Mouse (Mus musculus) WW6 (cell line): ENCODE data around the gene Zic4.

Source experiments
- DNase-seq: peaks from one replicate; pipeline ENCODE4 v3.0.0-alpha.2; 2013; ENCODE audit warnings: low read depth, low spot score

Gene Zic4

DNA sequence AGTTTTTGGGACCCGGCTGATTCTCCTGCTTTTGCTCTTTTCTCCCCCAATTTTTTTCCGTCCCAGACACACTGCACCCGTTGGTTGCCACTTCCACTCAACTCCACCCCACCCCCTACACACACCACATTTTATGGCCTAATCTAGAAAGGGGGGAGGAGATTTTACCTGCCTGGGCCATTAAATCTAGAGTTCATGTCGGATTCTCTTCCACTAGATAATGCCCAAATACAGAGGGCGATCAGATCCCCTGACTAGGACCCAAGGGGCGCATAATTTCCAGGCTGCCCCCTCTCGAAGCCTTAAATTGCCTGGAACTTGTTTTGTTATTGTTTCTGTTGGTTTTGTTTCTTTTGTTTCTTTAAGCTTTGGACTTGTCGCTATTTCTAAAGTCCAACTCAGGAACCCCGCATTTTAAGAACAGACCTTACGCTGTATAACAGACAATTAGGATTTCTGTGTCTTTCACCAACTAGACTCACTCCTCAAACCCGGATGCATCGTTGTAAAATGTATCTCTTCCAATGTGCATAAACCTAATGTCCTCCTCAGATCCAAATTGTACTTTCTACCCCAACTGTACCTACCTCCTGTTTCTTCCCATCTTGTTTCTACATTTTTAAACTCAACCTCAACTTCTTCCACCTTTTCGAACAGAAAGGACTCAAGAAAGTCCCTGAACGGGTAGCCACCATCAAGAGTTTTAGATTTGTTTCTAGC, 958 bp downstream of the Zic4 start:
- DNase-seq: no peak

DNA sequence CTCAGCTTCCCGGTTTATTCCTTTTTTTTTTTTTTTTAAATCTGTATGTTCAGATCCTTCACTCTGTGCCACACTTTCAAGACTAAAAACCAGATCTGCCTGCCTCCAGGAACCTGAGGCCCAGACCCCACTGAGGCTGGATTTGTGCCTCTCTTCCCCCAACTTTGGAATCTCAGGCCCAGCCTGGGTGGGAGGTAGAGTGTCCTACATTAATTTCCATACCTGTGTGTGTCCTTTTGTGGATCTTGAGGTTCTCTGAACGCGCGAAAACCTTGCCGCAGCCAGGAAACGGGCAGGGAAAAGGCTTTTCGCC, 1.6 kb downstream of the Zic4 start:
- DNase-seq: no peak

DNA sequence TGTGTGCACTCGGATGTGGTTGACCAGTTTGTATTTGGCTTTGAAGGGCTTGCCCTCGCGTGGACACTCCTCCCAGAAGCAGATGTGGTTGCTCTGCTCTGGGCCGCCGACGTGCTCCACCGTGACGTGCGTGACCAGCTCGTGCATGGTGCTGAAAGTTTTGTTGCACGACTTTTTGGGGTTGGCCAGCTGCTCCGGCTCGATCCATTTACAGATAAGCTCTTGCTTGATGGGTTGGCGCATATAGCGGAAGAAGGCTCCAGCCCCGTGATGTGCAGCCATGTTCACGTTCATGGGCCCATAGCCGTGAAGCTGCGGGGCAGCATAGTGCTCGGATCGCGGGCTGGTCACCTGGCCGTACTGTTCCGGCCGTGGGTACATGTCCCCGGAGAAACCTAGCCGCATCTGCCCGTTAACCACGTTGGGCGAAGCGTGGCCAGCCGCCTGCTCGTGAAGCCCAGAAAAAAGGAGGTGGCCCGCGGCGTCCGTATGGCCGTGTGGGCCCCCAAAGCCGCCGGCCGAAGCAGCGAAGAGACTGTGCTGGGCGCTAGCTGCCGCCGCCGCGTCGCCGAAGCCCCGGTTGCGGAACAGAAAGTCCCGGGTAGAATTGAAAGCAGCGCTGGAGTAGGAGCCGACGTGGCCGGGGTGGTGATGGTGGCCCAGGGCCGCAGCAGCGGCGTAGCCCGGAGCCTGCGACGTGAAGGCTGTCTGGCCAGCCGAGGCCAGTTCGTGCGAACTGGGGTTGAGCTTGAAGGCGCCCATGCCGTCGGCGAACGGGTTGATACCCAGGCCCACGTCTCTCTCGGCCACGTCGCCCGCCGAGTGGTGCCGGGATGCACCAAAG, 2.1 kb downstream of the Zic4 start:
- DNase-seq: no peak

DNA sequence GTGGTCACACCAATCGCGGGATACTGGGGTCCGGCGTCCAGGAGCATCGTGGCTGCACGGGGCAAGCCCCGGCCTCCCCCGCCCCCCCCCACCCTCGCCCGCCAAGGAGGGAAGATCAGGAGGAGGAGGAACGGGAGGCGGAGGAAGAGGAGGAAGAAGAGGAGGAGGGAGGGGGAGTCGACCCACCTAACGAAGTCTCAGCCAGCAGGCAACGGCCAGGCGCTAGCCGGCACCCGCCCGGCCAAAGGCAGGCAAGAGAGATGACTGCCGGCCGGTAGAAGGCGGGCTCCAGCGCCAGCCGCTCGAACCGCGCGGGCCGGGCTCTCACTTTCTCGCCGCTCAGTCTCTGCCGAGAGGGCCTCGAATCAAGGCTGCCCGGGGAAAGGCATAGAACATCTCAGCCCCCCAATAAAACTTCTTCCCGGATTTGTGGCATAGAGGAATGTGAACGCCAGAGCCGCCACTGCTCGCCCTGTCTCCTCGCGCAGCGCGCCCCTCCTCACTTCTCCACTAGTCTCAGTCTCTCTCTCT, 2.8 kb downstream of the Zic4 start:
- DNase-seq: no peak

DNA sequence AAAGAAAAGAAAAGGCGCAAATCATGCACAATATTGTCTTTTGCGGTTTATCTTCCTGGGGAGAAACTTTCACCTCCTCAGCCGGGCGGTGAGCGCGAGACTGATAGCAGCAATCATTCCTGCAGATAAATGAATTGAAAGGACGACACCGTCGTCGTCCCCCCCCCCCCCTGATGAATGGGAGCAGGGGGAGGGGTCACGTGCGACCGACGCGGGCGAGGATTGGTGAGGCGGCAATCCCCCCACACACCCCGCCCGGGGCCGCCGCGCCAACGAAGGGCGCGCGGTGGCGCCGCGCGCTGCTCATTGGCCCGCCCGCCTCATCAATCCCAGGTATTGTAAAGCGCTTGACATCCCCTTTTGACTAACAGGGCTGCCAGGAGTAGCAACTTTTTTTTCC, 3.5 kb downstream of the Zic4 start, which contains the start of gene Zic1:
Gene Zic1 (minus strand): TSS at position 147 of the 400 bp plus-strand sequence.
- DNase-seq: no peak

DNA sequence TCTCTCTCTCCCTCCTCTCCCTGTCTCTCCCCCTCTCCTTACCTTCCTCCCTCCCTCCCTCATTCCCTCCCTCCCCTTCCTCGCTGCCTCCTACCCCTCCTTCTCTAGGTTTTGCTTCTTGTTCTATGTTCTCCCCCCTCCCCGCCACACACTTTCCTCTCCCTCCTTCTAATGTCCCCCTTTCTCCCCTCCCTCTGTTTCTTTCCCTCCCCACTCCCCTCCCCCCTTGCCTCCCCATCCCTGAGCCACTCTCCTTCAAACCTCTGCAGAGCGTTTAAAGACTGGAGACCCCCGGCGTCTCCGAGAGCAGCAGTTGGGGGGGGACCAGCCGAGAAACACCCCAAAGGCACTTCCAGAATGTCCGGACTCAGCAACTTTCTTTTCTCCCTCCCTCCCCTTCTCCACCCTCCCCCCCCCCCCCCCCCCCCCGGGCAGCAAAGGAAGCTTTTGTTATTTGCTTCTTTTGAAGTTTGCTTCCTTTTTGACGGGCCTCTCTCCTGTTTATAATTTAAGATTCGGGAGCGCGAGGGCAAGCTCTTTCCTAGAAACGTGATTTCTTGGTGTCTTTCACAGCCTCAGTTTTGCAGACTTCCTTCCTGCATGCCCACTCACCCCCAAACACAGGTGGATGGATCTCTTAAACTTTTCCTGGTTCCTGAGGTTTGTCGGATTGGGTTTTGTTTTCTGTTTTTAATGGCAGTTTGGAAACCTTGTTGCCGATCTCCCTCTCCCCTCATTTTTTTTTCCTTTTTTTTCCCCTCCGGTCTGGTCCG, 4.2 kb downstream of the Zic4 start:
- DNase-seq: no peak

DNA sequence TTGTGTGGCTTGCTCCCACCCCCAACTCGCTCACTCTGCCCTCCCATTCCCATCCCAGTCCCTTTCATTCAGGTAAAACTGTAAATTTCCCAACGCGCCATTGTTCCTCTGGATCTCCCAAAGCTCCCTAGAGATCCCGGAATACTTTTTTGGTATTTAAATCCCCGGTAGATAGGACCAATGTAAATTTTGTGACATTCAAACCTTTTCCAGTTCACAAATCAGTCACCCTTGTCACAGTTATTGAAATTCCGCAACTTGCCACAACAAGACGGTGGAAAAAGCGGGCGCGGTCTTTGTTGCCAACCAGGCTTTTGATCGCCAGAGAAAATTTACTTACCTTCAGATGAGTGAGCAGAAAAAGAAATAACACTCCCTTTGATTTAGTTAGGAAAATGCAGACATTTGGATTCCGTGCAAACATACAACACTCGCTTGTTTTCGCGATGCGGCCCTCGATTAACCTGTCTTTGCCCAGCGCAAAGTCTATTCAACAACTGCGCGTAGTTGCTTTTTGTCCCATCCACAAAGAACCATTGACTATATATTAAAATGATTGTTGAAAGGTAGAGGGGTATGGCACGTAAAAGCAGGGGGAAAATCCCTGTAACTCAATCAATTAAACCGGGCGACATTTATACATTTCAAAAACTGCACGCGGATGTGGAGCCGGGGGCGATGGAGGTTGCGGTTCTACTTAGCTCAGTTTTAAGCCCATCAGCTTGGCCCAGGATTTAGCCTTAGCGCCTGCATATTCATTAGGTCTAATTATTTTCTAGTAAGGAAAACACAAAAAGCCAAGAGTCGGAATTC, 5.0 kb downstream of the Zic4 start:
- no peak for DNase-seq

DNA sequence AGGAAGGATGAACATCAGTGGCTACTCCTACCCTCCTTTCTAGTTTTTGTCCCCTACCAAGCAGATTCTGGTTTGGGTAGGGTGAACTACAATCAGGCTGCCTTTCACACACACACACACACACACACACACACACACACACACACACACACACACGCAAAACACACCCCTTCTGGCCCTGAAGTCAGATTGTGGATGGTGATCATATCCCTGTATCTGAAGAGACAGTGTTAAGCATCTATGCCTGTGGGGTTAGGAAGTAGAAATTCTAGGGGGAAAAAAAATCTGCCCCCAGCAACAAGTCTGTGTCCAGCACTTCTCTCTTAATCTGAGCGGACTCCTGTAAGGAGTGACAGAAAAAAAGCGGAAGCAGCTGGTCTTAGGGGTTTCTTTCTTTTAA, 5.9 kb downstream of the Zic4 start:
- DNase-seq: no peak

DNA sequence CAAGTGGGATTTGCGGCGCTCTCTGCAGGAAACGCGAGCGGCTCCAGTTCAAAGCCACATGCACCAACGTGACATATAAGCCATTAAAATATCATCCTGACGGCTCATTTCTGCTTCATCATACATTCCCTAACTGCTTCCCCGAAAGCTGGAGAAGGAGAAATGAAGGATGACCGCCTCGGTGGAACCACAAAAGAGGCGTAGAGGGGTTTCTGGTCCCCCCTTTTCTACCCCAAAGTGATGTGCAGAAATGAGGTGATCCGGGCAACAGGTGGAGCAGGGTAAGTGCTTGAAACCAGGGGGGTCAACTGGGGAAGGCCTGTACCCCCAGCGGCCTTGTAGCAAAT, 6.7 kb downstream of the Zic4 start:
- no peak for DNase-seq

DNA sequence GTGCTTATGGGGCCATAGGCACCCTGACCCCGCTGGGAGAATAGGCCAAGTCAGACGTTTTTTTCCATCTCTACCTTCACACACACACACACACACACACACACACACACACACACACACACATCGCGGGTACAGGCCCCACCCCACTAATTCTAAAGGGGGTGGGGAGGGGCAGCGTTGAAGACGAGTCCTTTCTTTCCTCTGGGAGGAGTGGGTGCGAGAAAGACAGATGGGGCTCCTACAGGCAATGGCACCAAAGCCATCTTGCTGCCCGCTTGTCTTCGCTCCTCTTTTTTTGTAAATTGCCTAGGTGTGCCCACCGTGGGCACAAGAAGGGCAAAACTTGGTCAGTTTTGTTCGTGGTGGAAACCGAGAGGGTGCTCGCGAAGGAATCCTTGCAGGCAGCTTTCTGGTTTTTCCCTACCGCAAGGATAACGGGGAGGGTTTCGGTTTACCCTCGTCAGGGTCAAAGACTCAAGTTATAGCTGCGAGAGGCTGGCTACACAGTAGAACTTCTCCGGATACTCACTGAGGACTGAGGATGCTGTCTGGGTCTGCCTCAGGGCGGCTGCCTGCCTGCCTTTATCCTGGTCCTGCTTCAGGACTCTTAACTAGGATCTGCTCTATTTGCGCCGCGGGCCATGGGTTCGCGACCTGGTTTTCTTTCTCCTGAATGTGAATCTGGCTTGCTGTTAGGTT, 7.2 kb downstream of the Zic4 start:
- no peak for DNase-seq

DNA sequence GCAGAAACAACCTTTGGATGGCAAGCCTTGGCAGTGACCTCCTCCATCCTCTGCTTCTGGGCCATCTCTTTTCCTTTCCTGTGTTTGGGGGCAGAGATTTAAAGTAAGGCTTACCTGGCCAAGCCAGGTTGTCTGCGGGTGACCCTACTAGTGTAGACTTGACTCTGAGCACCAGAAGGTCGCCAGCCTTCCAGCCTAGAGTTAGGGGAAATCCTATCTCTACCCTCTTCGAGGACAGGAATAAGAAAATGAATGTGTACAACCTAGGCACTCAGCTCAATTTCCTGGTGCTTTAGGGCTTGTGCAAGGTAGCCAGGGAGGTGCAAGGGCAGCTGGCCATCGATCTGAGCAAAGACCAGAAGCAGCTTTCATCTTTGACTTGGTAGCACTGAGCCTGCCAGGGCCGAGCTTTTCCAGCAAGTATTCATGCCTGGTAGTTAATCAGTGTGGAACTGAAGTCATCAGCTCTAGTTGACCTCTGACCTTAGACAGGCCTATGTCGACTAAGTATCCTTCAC, 8.0 kb downstream of the Zic4 start:
- no peak for DNase-seq

DNA sequence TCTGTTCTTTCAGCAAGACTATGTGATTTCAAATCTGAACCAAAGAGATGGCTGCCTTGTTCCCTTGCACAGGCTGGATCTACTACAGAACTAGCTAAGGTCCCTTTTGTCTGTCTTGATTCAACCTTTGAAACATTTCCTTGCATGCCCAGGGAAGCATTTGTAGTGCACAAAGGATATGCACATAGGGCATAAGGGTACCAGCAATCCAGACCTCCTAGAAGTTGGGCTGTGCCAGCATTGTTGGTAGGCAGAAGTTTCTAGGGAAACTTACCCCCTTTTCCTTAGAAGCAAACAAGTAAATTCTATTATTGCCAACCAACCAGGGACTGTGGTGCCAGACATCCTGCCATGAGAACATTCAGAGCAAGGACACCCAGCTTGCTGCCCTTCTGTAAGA, 8.8 kb downstream of the Zic4 start:
- DNase-seq: no peak

DNA sequence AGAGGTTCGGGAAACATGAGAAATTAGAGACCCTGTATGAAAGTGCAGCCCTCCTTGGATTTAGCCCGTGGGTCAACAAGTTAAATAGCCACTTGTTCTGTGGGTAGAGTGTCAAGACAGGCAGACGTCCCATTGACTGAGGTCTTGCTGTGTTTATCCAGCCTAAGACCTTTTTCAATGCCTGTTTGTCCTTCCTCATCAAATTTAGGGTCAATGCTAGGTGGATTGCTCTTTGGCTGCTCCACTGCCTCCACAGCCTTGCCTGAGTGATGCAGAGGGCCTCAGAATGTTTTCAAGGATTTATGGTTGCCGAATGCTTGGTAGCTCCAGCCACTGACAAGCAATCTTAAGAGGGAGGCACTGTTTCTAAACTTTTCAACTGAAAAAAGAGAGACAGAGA, 9.4 kb downstream of the Zic4 start:
- no peak for DNase-seq

DNA sequence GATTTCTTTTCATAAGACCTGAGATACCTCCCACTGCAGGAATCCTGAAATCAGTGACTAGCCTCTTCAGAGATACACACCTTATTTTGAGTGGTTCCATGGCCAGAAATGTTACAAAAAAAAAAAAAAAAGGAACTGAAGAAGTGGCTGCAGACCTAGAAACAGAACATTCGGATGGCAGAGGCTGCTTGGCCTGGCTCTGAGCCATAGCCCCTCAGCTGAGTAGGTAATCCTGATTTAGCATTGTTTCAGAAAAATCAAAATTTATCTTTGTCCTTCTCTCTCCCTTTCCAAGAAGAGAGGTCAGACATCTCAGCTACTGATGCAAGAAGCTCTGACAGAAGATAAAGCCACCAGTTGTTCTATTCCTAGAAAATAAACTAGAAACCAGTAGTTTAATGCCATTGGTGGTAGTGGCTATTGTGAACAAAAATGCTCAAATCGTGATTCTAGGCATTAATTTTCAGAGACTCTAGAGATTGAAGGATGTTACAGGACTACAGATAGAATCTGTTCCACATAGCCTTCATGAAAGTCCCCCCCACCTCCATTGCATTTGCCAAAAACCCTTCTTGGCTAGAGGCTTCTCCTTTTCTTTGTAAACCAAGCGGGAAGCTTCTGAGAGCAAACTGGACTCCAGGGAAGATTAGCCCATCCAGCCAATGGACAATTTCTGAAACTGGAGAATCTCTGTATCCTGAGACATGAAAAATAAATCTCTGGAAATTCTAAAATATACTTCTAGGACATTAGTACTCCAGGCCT, 11.8 kb downstream of the Zic4 start:
- no peak for DNase-seq

DNA sequence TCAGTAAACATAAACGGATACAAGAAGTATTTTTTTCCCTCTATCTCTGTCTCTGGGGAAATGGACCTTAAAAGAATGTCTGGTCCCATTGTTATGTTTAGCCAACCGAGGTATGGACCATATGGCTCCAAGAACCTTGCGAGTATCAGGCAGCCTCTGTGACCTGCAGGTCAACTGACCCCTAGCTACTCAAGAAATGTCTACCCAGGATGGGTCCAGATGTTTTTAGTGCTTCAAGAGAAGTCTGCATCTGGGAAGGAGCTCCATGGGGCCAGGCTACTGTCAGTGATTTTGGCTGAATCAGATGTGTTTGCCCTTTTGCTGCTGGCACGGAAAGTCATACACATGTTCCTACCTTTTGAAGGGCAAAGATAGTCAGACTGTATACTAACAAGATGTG, 12.5 kb downstream of the Zic4 start:
- DNase-seq: no peak

DNA sequence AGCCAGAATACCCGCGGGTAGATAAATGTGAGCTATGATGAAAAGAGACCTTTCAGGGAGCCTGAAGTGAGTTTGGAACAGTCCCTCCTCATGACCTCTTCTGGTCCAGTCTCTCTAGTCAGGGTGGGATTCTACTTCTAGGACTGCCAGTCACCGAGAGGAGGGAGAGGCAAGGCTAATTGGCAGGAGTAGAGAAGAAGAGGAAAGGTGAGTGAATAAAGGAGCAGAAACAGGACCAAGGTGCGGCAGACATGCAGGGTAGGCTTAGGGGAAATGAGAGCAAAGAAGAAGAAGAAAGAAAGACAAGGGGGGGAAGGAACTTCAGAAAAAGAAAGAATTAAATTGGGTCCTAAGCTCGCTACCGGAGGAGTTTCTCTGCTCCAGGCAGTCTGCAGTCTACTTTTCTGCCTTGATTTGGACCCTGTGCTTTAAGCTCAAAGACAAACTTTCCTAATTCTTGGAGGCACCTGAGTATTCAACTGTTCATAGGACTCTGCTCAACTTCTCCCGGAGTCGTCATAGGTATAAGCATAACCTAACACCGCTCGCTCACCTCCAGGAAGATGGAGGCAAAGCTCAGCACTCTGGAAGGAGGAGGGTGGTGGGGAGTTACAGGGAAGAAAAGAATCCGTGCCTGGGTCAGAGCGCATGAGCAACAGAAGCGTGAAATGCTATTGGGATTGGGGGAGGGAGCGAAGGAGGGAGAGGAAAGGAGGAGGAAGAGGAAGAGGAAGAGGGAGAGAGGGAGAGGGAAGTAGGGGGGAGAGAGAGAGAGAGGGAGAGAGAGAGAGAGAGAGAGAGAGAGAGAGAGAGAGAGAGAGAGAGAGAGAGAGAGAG, 15.0 kb downstream of the Zic4 start:
- no peak for DNase-seq

DNA sequence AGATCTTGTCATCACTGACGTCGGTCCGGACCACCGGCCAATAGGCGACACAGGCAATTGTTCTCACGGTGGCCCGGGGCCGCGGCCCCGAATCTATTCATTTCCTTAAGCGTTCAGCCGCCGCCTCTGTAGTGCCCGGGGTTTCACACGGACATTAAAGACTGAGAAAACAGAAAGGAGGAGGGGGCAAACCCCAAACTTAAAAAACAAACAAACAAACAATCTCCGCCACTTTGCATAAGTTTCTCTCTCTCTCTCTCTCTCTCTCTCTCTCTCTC, 15.6 kb downstream of the Zic4 start:
- DNase-seq: no peak

DNA sequence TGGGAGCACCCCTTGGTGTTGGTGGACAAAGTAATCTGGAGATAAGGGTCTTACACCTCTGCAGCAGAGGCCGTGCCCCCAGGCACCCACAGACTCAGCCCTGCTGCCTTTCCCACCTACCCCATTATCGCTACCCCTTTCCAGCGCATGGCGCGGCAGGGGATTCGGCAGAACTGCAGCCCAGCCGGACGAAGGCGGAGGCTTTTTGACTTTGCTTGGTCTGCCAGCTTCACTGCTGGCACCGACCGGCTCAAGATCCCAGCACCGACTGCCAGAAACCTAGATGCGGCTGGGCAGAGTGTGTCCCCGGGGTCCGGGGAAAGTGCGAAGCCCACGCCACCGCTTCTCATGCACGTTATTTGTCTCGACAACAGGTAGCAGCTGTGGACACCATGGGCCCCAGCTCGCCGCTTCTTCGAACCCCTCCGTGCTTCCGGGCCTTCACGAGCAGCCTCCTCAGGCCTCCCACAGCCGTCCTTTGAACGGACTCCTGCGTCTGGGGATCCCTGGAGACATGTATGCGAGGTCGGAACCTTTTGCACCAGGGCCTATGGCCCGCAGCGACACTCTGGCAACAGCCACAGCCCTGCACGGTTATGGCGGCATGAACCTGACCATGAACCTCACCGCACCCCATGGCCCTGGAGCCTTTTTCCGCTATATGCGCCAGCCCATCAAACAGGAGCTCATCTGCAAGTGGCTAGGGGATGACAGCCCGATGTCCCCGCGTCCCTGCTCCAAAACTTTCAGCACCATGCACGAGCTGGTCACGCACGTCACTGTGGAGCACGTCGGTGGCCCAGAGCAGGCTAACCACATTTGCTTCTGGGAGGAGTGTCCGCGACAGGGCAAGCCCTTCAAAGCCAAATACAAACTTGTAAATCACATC, 16.4 kb downstream of the Zic4 start:
- DNase-seq: no peak
